Mouse (Mus musculus) urinary bladder, postnatal 10 days (tissue): ENCODE measurements around the gene 1700061G19Rik.

Source experiments
- DNase-seq: peaks from one replicate; pipeline ENCODE4 v3.0.0; 2022; ENCODE audit warnings: low spot score

Gene 1700061G19Rik

DNA sequence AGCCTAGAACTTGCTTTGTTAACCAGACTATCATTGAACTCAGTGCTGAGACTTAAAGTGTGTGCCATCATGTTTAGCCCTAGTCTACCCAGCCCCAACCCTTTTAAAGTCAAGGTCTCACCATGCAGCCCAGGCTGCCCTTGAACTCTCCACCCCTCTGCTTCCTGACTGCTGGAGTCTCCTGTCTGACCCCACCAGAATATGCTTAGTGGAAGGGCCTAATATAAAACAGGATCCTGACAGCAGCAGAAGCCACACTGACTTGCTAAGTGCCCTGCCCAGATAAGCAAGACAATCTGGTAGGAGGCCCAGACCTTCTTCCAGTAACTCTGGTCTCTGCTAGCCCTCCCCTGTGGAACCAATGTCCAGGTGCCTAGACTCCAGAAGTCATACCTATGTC is 53.8 kb downstream of the 1700061G19Rik start:
- no peak for DNase-seq

- DNase-seq = no peak
Observed at GRCm38 (mm10) chr17:56929530-56929929, 54.3 kb downstream of the 1700061G19Rik start.

GRCm38 (mm10) chr17:56930026-56930425 is 54.7 kb downstream of the 1700061G19Rik start:
- DNase-seq = no peak

DNA sequence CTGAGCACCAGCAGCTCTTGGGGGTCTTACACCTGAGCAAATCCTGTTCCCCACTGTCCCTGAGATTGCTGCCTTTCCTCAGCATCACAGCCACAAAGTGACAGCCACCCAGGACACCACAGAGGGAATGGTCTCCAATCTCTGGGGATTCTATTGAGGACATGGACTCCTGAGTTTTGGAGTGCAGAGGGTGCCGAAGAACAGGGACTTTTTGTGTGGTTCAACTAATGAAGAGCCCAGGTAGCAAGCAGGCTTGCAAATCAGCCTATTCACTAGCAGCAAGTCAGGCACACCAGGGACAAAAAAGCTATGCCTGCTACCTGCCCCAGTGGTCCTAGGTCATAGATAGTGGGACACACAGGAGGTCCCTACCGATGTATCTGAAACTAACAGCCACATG is 58.1 kb downstream of the 1700061G19Rik start:
- DNase-seq = no peak

DNA sequence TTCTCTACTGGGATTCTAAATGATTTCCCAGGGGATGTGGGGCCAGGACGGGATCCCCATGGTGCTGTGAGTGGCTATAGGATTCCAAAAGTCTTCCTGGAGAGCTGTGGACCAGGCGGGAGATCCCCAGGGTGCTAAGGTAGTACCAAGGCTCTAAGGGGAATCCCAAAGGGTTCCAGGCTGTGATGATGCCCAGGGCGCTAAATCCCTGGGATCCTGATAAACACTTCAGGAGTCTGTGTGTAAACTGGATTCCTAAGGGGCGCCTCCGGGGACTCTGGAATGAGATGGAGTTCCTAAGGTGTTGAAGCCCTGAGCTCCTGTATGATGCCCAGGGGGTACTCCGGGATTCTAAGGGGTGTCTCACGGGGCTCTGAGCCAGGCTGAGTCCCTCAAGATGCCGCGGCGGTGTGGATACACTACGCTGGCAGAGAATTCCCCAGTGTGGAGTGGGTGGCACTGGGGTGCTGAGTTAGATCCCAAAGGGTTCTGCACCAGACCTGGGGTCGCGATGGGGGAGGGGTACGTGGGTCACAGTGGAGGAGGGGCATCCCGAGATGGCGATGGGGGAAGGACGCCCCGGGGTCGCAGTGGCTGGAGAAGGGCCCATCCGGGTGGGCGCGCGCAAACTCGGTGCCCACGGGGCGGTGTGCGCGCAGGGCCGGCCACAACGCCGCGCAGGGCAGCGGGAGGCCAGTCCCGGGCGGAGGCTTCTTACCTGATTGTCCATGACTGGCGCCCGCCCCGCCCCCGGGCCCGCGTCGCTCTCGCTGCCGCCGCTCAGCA is 59.5 kb downstream of the 1700061G19Rik start:
- DNase-seq = no peak

GRCm38 (mm10) chr17:56935363-56936131 is 60.3 kb downstream of the 1700061G19Rik start, which contains the start of gene Mllt1:
Gene Mllt1, minus strand, starts transcription at chr17:56935415.
- peak; percentile 98 for DNase-seq

DNA sequence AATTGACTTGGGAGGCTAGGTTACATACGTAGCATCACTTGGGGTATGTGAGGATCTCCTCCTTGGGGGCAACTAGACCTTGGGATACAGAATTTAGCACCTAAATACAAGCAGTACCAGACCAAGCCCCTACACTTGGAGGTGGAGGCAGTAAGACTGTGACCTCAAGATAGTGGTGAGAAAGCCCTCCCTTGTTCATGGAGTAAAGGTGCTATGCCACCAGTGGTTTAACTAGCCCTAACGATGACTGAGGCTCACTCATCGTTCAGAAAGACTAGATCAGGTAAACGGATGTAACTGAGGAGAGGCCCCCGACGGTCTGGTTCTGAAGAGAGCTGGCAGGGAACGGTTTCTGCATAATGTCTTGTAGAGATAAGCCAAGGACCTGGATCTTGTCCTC is 61.5 kb downstream of the 1700061G19Rik start:
- DNase-seq = no peak
